Mouse (Mus musculus) natural killer cell, adult 2 months (primary cell): ENCODE results near the gene Gm10719.
"Not testable (repeated sequence)": the region's sequence is repeated elsewhere in the genome, so short reads cannot be mapped to it uniquely, and the experiment has no call there.

Experiments
- DNase-seq, 2 experiments: peaks; one replicate each; pipeline ENCODE4 v3.0.0; 2022; ENCODE audit warnings: low spot score in 2 of 2

The Gm10719 gene

DNA sequence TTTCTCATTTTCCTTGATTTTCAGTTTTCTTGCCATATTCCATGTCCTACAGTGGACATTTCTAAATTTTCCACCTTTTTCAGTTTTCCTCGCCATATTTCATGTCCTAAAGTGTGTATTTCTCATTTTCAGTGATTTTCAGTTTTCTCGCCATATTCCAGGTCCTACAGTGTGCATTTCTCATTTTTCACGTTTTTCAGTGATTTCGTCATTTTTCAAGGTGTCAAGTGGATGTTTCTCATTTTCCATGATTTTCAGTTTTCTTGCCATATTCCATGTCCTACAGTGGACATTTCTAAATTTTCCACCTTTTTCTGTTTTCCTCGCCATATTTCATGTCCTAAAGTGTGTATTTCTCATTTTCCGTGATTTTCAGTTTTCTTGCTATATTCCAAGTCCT is 8.4 kb downstream of the Gm10719 start:
- DNase-seq = peak; percentile 64 to 67

DNA sequence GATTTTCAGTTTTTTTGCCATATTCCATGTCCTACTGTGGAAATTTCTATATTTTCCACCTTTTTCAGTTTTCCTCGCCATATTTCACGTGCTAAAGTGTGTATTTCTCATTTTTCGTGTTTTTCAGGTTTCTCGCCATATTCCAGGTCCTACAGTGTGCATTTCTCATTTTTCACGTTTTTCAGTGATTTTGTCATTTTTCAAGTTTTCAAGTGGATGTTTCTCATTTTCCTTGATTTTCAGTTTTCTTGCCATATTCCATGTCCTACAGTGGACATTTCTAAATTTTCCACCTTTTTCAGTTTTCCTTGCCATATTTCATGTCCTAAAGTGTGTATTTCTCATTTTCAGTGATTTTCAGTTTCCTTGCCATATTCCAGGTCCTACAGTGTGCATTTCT is 8.9 kb downstream of the Gm10719 start:
- not testable (repeated sequence) for DNase-seq

DNA sequence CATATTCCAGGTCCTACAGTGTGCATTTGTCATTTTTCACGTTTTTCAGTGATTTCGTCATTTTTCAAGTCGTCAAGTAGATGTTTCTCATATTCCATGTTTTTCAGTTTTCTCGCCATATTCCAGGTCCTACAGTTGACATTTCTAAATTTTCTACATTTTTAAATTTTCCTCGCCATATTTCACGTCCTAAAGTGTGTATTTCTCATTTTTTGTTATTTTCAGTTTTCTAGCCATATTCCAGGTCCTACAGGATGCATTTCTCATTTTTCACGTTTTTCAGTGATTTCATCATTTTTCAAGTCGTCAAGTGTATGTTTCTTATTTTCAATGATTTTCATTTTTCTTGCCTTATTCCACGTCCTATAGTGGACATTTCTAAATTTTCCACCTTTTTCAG is 9.5 kb downstream of the Gm10719 start:
- DNase-seq = not testable (repeated sequence)

DNA sequence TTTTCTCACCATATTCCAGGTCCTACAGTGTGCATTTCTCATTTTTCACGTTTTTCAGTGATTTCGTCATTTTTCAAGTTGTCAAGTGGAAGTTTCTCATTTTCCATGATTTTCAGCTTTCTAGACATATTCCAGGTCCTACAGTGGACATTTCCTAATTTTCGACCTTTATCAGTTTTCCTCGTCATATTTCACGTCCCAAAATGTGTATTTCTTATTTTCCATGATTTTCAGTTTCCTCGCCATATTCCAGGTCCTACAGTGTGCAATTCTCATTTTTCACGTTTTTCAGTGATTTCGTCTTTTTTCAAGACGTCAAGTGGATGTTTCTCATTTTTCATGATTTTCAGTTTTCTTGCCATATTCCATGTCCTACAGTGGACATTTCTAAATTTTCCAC is 10.0 kb downstream of the Gm10719 start:
- DNase-seq = not testable (repeated sequence)

DNA sequence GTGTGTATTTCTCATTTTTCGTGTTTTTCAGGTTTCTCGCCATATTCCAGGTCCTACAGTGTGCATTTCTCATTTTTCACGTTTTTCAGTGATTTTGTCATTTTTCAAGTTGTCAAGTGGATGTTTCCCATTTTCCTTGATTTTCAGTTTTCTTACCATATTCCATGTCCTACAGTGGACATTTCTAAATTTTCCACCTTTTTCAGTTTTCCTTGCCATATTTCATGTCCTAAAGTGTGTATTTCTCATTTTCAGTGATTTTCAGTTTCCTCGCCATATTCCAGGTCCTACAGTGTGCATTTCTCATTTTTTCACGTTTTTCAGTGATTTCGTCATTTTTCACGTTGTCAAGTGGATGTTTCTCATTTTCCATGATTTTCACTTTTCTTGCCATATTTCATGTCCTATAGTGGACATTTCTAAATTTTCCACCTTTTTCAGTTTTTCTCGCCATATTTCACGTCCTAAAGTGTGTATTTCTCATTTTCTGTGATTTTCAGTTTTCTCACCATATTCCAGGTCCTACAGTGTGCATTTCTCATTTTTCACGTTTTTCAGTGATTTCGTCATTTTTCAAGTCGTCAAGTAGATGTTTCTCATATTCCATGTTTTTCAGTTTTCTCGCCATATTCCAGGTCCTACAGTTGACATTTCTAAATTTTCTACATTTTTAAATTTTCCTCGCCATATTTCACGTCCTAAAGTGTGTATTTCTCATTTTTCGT is 12.2 kb downstream of the Gm10719 start:
- peak; percentile 24 to 29 for DNase-seq

DNA sequence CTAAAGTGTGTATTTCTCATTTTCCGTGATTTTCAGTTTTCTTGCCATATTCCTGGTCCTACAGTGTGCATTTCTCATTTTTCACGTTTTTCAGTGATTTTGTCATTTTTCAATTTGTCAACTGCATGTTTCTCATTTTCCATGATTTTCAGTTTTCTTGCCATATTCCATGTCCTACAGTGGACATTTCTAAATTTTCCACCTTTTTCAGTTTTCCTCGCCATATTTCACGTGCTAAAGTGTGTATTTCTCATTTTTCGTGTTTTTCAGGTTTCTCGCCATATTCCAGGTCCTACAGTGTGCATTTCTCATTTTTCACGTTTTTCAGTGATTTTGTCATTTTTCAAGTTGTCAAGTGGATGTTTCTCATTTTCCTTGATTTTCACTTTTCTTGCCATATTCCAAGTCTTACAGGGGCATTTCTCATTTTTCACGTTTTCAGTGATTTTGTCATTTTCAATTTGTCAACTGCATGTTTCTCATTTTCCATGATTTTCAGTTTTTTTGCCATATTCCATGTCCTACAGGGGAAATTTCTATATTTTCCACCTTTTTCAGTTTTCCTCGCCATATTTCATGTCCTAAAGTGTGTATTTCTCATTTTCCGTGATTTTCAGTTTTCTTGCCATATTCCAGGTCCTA is 13.6 kb downstream of the Gm10719 start:
- not testable (repeated sequence) for DNase-seq

DNA sequence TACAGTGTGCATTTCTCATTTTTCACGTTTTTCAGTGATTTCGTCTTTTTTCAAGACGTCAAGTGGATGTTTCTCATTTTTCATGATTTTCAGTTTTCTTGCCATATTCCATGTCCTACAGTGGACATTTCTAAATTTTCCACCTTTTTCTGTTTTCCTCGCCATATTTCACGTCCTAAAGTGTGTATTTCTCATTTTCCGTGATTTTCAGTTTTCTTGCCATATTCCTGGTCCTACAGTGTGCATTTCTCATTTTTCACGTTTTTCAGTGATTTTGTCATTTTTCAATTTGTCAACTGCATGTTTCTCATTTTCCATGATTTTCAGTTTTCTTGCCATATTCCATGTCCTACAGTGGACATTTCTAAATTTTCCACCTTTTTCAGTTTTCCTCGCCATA is 17.1 kb downstream of the Gm10719 start, which contains the start of gene Gm17535:
Gm17535 (plus strand) TSS at position 301 of the 400 bp plus-strand sequence.
- DNase-seq = not testable (repeated sequence)

DNA sequence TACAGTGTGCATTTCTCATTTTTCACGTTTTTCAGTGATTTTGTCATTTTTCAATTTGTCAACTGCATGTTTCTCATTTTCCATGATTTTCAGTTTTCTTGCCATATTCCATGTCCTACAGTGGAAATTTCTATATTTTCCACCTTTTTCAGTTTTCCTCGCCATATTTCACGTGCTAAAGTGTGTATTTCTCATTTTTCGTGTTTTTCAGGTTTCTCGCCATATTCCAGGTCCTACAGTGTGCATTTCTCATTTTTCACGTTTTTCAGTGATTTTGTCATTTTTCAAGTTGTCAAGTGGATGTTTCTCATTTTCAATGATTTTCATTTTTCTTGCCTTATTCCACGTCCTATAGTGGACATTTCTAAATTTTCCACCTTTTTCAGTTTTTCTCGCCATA is 19.4 kb downstream of the Gm10719 start, which contains the start of gene Gm10715:
Gm10715 (plus strand) TSS at position 301 of the 400 bp plus-strand sequence.
- DNase-seq = not testable (repeated sequence)

DNA sequence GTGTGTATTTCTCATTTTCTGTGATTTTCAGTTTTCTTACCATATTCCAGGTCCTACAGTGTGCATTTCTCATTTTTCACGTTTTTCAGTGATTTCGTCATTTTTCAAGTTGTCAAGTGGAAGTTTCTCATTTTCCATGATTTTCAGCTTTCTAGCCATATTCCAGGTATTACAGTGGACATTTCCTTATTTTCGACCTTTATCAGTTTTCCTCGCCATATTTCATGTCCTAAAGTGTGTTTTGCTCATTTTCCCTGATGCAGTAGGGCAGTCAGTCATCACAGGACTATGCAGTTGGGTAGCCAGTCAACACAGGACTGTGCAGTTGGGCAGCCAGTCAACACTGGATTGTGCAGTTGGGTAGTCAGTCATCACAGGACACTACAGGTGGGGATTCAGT is 21.0 kb downstream of the Gm10719 start:
- not testable (repeated sequence) for DNase-seq
